Mouse (Mus musculus) T-cell, adult 2 months (primary cell): ENCODE results near the gene Hspa1b.
"Not testable (repeated sequence)": the region's sequence is repeated elsewhere in the genome, so short reads cannot be mapped to it uniquely, and the experiment has no call there.

Experiments used
- DNase-seq: peaks from one replicate; pipeline ENCODE4 v3.0.0; 2022; ENCODE audit warnings: low spot score

The Hspa1b gene

DNA sequence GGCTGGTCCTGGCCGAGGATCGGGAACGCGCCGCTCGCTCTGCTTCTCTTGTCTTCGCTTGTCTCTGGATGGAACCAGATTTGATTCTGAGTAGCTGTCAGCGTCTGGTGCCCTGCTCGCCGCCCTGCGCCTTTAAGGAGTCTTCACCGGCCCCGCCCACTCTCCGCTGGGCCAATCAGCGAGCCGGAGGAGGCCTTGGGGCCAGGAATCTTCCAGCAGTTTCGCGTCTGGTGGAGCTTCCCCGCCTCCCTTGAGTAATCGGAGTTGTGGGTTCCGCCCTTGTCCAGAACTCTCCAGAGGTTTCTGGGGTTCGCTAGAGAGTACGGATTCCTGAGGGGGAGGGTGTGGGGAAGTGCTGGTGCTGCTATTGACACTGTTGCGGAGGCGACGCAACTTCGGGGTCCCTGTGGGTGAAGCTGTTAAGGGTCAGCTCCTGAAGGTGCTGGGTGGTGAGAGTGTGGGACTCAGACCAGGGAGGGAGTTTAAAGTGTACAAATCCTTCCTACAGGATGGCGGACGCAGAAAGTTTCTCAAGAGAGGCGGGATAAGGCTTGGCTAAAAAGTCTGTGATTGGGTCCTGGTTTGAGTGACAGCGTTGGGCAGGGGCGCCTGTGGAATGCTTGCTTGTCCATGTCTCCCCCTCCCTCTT, at the start of gene Hspa1b:
Hspa1b (minus strand) TSS at position 109 of the 649 bp plus-strand sequence.
- peak; percentile 68 for DNase-seq

DNA sequence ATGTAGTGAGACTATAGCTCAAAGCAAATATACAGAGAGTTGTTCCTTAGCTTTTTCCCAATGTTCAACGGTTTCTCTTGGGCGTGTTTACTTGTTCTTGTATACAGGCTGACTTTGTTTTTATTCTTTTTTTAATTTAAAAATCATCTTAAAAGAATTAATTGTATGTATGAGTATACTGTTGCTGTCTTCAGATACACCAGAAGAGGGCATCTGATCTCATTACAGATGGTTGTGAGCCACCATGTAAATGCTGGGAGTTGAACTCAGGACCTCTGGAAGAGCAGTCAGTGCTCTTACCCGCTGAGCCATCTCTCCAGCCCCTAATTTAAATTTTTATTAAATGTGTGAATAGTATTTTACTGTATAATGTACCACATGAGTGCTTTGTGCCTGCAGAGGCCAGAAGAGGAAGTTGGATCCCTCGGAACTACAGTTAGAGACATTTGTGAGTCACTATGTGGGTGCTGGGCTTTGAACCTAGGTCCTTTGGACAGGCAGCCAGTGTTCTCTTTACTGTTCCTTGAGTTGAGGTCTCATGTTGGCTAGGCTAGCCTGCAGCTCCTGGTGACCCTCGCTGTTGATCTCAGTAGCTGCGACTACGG, 48.5 kb upstream of the Hspa1b start:
- DNase-seq: no peak

DNA sequence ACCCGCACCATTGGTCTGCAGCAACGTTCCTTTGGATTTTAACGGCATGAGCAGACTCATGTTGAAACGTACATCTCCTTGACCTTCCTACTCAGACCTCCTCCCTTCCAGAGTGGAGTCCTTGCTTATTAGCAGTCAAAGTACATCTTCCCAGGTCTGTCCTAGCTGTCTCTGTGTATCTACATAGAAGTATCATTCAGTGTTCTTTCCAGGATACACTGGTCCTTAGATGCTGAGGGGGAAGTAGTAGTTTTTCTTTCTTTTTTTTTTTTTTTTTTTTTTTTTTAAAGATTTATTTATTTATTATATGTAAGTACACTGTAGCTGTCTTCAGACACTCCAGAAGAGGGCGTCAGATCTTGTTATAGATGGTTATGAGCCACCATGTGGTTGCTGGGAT, 46.9 kb upstream of the Hspa1b start:
- DNase-seq: not testable (repeated sequence)

DNA sequence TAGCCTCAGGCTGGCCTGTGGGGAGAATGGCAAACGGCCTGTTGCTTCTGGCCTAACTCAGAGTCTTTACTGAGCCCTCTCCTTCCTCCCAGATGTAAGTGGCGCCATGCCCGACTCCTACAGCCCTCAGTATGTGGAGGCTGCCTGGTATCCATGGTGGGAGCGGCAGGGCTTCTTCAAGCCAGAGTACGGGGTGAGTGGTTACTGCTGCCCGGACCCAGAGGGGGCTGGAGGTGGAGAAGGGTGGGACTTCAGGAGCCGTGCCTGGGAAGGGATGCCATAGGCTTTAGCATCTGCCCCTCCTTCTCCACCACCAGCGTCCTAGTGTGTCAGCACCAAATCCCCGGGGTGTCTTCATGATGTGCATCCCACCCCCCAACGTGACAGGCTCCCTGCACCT, 46.1 kb upstream of the Hspa1b start:
- DNase-seq: no peak

DNA sequence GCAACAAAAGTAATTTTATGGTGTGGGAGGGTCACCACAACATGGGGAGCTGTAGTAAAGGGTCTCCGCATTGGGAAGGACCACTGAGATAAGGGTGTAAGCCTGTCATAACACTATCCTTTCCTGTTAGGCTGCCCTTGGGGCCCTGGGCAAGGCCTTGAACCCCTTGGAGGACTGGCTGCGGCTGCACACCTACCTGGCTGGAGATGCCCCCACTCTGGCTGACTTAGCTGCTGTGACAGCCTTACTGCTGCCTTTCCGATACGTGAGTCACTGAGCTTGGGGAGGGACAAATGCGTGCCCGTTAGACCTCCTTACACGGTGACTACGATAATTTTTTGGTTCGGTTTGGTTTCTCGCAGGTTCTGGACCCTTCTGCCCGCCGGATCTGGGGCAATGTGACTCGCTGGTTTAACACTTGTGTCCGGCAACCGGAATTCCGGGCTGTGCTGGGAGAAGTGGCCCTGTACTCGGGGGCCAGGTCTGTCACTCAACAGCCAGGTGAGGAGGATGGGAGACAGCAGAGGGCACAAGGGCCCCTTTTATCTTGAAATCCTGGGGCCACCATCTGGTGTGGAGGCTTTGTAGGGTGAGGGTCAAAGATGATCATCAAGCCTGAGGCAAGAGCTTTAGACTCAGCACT, 45.2 kb upstream of the Hspa1b start:
- no peak for DNase-seq

DNA sequence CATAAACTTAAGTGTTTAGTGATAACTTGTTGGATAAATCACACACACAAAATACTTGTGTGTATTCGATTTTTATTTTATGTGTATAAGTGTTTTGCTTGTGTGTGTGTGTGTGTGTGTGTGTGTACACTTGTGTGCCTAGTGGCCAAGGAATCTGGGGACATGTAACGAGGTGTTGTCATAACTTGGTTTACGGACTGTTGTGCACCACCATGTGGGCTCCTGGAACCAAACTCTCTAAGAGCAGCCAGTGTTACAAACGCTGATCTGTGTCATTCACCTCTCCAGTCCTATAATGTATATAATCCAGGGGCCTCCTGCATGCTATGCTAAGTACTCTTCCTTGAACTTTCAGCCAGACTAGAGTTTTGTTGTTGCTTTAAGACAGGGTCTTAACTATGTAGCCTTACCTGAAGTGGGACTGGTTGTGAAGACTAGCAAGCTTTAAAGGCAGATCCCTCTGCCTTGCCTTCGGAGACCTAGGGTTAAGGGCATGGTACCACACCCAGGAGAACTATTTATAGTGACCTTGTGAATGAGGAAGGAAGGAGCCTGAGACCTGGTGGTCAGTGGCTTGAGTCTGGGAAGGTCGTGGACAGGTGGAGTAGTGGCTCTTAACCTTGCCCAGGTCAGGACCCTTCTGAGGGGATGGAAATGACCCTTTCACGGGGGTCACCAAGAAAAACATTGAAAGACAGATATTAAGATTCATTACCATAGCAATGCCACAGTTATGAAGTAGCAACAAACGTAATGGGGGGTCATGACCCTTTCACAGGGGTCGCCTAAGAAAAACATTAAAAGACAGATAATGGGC, 44.2 kb upstream of the Hspa1b start:
- no peak for DNase-seq

DNA sequence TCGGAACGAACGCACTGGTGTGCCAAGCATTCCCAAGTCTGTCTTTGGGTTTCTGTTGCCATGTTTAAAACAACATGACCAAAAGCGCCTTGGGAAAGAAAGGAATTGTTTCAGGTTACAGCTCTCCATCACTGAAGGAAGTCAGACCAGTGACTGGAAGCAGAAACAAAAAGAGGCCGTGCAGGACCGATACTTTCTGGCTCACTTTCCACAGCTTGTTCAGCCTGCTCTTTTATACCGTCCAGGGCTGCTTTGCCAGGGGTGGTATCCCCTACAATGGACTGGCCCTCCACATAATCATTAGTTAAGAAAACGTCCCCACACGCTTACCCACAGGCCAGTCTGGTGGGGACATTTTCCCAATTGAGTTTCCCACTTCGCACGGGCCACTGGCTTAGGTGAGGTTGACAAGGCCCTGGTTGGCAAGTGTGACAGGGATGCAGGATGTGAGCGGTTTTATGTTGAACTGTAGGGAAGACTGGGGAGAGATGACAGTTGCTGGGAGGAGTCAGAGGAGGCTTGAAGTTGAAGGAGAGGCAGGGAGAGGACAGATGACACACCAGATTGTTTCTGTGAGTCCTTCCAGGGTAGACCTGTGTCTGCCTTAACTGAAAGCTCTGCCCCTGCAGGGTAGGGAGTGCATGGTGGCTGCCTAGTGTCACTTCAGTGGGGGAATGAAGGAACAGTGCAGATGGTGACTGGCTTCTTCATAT, 43.3 kb upstream of the Hspa1b start:
- no peak for DNase-seq

DNA sequence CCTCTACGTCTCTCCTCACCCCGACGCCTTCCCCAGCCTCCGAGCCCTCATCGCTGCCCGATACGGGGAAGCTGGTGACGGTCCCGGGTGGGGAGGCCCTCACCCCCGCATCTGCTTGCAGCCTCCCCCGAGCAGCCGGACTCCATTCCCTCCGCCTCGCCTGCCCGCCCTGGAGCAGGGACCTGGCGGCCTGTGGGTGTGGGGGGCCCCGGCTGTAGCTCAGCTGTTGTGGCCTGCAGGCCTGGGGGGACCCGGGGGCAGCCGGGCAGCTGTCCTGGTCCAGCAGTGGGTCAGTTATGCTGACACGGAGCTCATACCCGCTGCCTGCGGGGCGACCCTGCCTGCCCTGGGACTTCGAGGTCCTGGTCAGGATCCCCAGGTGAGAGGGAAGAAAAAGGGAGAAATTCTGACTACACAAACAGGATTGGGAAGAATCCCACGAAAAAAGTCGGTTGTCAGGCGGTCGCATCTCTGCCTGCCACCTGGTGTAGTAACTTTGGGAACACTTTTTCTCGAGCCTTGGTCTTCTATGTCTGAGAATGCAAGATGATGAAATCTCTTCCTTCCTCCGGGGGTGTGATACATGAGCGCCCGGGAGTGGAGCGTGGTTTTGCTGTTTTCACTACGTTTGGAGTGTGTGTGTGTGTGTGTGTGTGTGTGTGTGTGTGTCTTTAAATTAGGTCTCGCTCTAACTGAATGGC, 42.6 kb upstream of the Hspa1b start:
- DNase-seq: peak; percentile 54

DNA sequence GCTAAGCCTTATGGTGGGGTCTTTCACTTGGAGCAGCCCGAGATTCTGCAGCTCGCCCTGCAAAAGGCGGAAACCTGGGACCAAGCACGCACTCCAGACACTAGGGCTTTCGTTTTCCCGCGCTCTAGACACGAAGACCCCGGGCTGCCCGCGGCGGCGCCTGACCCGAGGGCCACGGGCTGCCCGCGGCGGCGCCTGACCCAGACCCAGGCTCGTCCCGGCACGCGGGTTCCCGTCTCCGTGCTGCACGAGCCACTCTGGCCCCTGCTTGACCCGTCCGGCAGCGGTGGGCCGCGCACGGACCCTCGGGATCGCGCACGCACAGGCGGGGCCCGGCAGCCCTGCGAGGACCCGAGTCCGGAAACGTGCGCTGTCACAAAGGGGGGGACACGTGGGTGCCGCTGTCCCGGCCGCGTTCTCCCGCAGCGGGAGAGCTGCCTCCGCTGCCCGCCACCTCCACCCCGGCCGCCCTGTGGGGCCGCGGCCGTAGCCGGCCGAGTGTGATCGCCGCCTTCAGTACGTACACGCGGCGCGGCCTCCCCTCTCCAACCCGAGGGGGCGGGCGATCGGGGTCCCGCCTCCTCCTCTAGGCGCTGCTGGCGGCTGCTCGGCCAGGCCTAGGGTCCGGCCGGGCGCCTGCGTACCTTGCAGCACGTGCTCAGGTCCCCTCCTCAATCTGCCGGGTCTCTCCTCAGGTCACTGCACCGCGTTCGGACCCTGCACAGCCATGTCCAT, 41.8 kb upstream of the Hspa1b start, which contains the start of gene Vars:
Vars (plus strand) TSS at position 271 of the 735 bp plus-strand sequence.
- peak; percentile 81 for DNase-seq

DNA sequence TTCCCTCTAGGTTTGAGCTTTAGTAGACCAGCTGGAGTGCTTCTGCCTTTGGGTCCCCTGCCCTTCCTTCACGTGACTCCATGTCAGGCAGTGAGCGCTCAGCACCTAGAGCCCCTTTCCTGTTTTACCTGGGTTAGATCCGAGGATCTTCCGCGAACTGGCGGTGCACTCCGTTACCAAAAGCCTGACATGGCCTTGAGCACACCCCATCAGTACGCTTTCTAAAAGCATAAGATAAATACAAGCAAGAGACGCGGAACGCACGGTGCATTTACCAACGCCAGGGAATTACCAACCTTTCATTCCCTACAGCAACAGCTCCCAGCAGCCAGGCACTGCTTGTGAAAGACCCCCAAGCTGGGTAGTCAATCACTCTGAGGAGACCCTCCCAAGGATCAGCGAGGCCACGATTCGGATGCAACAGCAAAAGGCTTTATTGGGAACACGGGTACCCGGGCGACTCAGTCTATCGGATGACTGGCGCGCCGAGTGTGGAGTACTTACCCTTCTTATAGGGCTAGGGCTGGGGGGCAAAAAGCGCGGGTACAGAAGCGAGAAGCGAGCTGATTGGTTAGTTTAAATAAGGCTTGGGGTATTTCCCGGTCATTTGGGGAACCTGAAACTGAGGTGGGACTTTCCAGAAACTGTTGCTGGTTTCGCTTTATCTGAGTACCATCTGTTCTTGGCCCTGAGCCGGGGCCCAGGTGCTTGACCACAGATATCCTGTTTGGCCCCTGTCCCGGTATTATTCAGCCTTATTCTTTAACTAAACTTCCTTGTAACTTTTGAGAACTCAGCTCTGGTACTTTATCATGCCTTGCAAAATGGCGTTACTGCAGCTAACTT, 41.1 kb upstream of the Hspa1b start:
- DNase-seq: peak; percentile 50

DNA sequence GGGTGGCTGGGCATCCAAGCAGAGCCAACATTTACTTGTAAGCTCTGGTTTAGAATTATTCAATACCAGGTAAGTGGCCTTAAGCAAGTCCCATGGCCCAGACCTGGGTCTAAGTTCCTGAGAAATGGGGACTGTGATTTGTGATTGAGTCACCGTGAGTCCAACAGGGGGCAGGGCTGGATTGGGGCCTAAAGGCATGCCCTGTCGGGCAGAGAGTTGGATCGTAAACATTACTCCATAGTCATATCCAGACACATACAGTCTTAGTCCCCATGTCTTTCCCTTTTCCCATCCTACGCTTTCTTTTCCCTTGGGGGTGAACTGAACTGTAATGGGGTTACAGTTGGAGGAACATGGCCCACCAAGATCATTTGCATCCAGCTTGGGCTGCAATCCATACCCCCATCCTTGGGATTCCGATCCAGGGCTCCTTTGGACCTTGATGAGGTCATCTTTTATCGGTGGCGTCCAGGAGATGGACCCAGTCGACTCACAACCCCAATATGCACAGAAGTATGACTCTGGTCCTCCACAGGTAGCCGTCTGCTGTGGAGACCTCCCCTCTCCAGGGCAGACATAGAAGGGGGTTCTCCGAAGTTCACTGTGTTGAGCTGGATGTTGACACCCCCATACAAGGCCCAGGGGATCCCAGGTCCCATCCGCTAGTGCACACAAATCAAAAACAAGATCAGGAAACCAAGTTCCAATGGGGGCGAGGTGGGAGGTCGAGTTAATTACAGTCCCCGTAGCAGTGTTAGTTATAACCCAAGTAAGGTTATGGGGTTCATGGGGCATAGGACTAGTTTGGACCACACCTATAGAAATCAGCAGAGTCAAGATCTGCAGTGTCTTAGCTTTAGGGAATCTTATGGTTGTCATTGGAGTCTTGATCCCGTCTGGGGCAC, 39.7 kb upstream of the Hspa1b start:
- no peak for DNase-seq

DNA sequence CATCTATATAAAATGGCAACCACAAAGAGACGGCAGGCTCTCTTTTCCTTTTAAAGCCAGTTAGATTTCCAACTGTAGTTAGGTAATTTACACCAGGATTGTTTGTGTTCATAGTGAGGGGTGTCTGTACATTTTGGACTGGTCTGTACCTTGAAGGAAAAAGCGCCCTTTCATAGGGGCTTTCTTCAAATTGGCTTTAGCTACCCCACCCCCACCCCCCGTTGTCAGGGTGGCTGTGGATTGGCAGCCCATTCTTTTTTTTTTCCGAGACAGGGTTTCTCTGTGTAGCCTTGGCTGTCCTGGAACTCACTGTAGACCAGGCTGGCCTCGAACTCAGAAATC, 38.1 kb upstream of the Hspa1b start:
- no peak for DNase-seq

DNA sequence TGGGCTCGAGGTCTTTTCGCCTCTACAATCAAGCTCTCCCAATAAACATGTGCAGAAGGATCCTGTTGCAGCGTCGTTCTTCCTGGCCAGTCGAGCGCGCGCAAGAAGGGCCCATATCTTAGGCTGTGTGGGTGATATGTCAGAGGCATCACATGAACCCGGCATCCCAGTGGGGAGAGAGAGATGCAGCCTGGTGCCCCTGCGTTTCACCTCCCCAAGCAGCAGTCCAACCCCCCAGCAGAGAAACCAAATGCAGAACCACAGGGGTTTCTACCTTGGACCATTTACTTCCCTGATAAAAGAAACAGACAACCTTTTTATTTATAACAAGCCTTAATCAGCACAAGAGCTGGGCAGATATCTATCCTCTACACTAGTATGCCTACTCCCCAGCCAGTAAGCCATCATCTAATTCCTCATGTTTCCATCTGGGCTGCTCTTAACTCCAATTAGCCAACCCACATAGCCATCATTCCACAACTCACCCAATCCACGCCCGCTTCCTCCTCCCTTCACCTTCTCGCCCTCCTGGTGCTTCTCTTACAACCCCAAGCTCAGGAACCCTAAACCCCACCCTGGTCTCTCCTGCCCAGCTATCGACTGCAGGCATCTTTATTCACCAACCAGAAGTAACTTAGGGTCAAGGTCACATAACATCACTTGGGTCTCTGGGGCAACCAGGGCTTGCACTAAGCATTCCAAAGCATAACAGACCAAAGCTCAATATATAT, 37.5 kb upstream of the Hspa1b start:
- DNase-seq: no peak

DNA sequence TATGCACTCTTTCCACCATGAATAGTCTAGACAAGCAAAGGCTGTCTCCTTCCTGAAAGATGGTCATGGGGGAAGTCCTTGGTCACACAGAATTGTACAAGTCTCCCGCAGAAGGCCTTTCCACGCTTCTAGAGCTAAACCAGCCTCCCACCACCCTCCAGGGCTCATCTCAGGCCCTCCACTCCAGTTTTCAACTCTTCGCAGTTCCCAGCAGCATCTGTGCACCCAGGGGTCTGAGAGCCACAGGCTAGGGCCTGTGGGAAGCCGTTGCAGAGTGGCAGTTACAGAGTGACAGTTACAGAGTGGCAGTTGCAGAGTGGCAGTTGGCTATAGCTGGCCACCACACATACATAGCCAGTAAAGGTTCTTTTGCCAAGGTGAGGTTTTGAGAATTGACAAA, 36.9 kb upstream of the Hspa1b start:
- not testable (repeated sequence) for DNase-seq

DNA sequence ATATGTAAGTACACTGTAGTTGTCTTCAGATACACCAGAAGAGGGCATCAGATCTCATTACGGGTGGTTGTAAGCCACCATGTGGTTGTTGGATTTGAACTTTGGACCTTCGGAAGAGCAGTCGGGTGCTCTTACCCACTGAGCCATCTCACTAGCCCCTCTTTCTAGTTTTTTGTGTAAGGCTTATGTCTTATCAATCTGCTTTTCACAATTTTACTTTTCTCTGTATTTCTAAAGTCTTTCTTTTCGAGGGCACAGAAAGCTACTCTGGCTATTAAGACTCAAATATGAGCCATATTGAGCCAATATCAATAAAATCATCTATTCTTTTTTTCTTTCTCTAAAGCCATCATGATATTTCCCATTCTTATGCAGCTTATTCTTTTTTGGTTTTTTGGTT, 36.2 kb upstream of the Hspa1b start:
- not testable (repeated sequence) for DNase-seq

DNA sequence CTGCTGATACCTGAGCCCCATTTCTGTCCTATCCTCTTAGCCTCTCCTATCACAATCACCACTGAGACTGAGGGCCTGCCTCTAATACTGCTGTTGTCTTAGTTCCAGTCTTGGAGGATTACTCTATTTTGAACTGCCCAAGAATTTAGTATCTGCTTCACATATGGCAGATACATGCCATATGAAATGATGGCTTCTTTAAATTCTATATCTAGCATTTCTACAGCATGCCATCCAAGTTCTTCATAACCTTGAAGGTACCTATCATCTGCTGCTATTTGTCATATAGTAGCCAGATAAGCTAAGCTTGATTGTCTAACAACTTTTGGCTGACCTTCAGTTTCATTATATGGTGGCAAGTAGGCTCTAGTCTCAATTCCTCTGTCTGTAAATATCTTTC, 35.7 kb upstream of the Hspa1b start:
- DNase-seq: no peak

DNA sequence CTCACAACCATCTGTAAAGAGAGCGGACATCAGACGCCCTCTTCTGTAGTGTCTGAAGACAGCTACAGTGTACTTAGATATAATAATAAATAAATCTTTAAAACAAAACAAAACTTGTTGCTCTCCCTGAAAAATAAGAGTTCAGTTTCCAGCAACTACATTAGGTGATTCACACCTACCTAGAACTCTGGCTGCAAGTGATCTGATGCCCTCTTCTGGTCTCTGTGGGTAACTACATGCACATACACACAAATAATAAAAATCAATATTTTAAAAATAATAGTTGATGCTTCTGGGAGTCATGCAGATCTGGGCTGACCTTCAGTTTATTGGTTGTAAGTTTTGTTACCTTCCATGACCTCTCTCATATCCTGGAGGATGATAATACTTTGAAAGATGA, 25.2 kb upstream of the Hspa1b start:
- peak; percentile 42 for DNase-seq

DNA sequence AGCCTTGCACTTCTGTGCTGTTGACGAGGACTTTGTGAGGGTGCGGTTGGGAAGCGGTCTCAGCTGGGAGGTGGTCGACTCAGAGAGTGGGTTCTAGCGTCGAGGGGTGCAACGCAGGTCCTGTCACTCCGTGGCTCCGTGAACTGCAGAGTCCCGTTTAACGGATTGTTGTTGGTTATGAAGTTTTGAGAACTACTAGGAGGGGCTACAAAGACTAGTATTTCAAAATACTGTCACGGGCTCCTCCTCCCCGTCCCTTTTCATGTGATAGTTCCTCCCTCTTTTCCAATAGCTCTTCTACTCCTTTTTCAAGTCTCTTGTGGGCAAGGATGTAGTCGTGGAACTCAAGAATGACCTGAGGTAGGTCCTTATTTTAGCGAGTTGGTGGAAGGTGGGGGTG, 23.3 kb upstream of the Hspa1b start:
- no peak for DNase-seq
